Mouse (Mus musculus): Measurements from ENCODE around the gene Chrm3. TPM values are rescaled to one million over a fixed set of nuclear protein-coding genes. Genes with fewer than 3 reads are reported as not detected.
"Not testable (repeated sequence)": the region's sequence is repeated elsewhere in the genome, so short reads cannot be mapped to it uniquely, and the experiment has no call there.

The Chrm3 gene
- polyA plus RNA-seq (2014; fragmentation: Nextera tagmentation; extraction: Ambion mirVana), result 0.65 and 1.3 TPM in 2 replicates

DNA sequence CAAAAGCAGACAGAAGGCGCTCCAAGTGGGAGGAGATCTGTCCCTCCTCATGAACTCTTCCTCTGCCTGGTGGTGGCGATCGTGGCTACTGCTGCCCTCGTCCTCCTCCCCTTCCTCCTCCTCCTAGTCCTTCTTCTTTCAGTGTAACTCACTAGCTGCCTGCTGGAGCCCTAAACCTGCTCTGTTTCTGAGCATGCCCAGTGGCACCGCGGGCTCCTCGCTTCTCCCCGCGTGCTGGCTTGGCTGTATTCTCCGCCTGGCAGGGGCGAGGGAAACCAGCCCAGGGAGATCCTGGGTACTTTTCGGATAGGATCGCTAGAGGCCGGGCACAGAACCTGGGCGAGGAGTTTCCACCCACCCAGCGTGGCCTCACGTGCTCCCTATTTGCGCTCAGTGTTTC lies at the start of gene Chrm3:
Chrm3 (minus strand) TSS at position 71 of the 400 bp plus-strand sequence.
- WGBS, result 1% methylated on average over 18 of the region's 18 CpGs
- Histone ChIP-seq H3K4me1 (ENCODE audit: control insufficient read depth, insufficient read depth, low read length) (peaks cover 6% of the 10 kb centered on the region; the same call in 1 of the 2 replicates), H3K27ac (ENCODE audit: low read depth, low read length) (no peak within 1 kb of the TSS), H3K9ac (ENCODE audit: low read length) (peak within 1 kb of the TSS; percentile 61), H3K9me3 (replicated peaks; ENCODE audit: control insufficient read depth, low read length) (no peaks in the 10 kb centered on the region), H3K4me3 (ENCODE audit: low read depth, low read length) (peak within 1 kb of the TSS; percentile 47), H3K4me2 (ENCODE audit: low read length) (peak within 1 kb of the TSS; percentile 94), H3K36me3 (ENCODE audit: control insufficient read depth, insufficient read depth, low read length) (no peaks in the 10 kb centered on the region), H3K27me3 (replicated peaks; ENCODE audit: control insufficient read depth, insufficient read depth, low read length) (0 out of 2 replicates have a peak, but pooled peaks cover 13% of the 10 kb centered on the region)
- DNase-seq (ENCODE audit: low spot score) (peak; percentile 82), ATAC-seq (peak; percentile 90)

DNA sequence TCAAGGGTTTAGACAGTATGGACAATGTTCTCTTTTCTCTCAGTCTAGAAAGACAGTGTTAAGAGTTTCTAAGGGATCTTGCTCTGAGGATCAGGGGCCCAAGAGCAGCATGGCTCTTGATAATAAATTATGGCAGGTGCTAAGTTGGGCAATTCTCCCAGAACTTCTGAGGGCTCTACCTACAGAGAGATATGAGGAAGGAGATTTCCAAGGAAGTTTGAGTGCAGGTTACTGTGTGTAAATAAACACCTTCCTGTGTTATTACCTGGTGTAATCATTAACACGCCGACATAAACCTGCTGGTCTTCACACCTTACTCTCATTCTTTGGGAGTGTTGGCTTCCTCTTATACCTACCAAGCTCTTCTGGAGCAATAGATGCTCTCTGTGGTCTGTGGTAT lies 33.7 kb upstream of the Chrm3 start:
- WGBS, result 95% methylated on average over 2 of the region's 2 CpGs

DNA sequence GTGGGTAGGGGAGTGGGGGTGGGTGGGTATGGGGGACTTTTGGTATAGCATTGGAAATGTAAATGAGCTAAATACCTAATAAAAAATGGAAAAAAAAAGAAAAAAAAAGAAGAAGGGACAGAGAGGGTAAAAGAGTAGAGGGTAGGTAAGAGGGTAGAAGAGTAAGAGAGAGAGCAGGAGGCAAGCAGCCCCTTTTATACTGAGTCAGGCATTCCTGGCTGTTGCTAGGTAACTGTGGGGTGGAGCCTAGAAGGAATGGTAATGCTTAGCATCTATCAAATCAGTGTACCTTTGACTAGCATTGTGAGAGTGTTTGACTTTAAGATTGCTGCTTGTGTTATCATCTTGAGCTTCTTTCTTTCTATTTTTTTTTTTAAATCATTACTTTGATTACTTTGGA lies 14.8 kb upstream of the Chrm3 start:
- not testable (repeated sequence) for H3K36me3 ChIP-seq (ENCODE audit: control insufficient read depth, insufficient read depth, low read length); H3K9ac ChIP-seq (ENCODE audit: low read length); H3K4me2 ChIP-seq (ENCODE audit: low read length); H3K9me3 ChIP-seq (replicated peaks; ENCODE audit: control insufficient read depth, low read length); DNase-seq (ENCODE audit: low spot score); H3K27ac ChIP-seq (ENCODE audit: low read depth, low read length); ATAC-seq; H3K27me3 ChIP-seq (replicated peaks; ENCODE audit: control insufficient read depth, insufficient read depth, low read length); H3K4me1 ChIP-seq (ENCODE audit: control insufficient read depth, insufficient read depth, low read length); H3K4me3 ChIP-seq (ENCODE audit: low read depth, low read length)

More for the DNA sequence above, 33.7 kb upstream of the Chrm3 start:
- Histone ChIP-seq H3K9me3 (replicated peaks; ENCODE audit: control insufficient read depth, low read length) (no peaks in the 10 kb centered on the region), H3K27me3 (replicated peaks; ENCODE audit: control insufficient read depth, insufficient read depth, low read length) (no peaks in the 10 kb centered on the region), H3K4me3 (ENCODE audit: low read depth, low read length) (no peak overlapping the region), H3K4me2 (ENCODE audit: low read length) (no peak overlapping the region), H3K4me1 (ENCODE audit: control insufficient read depth, insufficient read depth, low read length) (no peaks in the 10 kb centered on the region), H3K36me3 (ENCODE audit: control insufficient read depth, insufficient read depth, low read length) (no peaks in the 10 kb centered on the region), H3K9ac (ENCODE audit: low read length) (no peak overlapping the region), H3K27ac (ENCODE audit: low read depth, low read length) (no peak overlapping the region)
- ATAC-seq (no peak), DNase-seq (ENCODE audit: low spot score) (no peak)

DNA sequence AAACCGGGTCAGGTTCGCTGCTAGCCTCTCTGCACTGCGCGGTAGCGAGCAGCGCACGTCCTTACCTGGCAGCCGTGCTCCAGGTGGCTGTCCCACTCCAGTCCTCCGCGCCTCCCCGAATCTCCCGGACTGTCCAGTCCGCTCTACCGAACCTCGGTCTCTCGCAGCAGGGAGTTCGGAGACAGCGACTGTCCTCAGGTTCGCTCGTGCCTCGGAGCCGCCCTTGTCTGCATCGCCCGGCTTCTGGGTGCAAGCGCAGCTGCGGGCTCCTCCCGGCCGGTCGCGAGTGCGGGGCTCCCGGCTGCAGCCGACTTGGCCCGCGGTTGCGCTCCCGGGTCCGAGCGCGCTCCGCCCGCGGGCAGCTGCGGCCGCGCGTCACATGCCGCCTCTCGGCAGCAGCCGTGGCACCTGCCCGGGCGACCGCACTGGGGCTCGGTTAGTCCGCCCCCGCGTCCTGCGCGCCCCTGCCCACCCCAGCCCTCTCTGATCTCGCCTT lies 400 bp downstream of the Chrm3 start:
- peaks cover 6% of the 10 kb centered on the region; the same call in 1 of the 2 replicates for H3K4me1 ChIP-seq (ENCODE audit: control insufficient read depth, insufficient read depth, low read length)
- no peaks in the 10 kb centered on the region for H3K36me3 ChIP-seq (ENCODE audit: control insufficient read depth, insufficient read depth, low read length)
- H3K4me2 ChIP-seq (ENCODE audit: low read length), result peak overlapping the region; percentile 94
- DNase-seq (ENCODE audit: low spot score) (peak; percentile 33), ATAC-seq (peak; percentile 76)
- WGBS, result under 1% methylated on average over 58 of the region's 60 CpGs
- H3K9me3 ChIP-seq (replicated peaks; ENCODE audit: control insufficient read depth, low read length), result no peaks in the 10 kb centered on the region
- H3K9ac ChIP-seq (ENCODE audit: low read length), result peak overlapping the region; percentile 61
- peak overlapping the region; percentile 47 for H3K4me3 ChIP-seq (ENCODE audit: low read depth, low read length)
- H3K27ac ChIP-seq (ENCODE audit: low read depth, low read length), result no peak overlapping the region
- 0 out of 2 replicates have a peak, but pooled peaks cover 13% of the 10 kb centered on the region for H3K27me3 ChIP-seq (replicated peaks; ENCODE audit: control insufficient read depth, insufficient read depth, low read length)

DNA sequence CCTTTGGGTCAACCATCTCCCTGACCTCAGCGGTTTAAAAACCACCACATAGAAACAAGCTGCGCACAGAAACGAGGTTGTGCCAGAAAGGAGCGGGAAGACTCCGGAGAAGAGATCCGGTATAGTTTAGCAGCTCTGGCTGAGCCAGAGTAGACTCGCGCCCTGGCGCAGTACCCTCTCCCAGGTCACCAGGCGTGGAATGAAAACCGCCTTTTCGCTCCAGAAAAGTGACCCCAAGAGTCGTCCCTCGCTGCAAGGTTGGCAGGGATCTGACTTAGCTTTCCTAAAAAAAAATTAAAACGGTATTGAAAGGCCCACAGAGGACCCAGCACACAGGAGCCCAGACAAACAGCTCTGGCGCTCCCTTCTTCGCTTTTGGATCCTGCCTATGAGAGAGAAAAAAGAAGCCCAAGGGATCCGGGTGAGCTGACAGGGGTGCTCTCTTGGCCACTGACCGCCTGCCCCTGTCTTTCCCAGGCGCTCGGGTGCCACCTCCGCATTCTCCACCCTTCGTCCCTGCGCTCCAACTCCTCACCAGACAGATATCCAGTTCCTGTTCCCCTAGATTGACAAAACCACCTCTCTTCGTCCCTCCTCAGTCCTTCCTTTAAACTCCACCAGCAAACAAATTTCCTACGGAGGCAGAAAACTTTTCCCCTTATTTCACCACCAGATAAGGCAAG lies 990 bp downstream of the Chrm3 start:
- peak overlapping the region; percentile 61 for H3K9ac ChIP-seq (ENCODE audit: low read length)
- H3K4me2 ChIP-seq (ENCODE audit: low read length), result peak overlapping the region; percentile 94
- no peaks in the 10 kb centered on the region for H3K36me3 ChIP-seq (ENCODE audit: control insufficient read depth, insufficient read depth, low read length)
- H3K27me3 ChIP-seq (replicated peaks; ENCODE audit: control insufficient read depth, insufficient read depth, low read length), result 0 out of 2 replicates have a peak, but pooled peaks cover 13% of the 10 kb centered on the region
- H3K4me1 ChIP-seq (ENCODE audit: control insufficient read depth, insufficient read depth, low read length), result peaks cover 6% of the 10 kb centered on the region; the same call in 1 of the 2 replicates
- H3K27ac ChIP-seq (ENCODE audit: low read depth, low read length), result no peak overlapping the region
- peak overlapping the region; percentile 47 for H3K4me3 ChIP-seq (ENCODE audit: low read depth, low read length)
- ATAC-seq, result peak; percentile 19; the same call in 1 of the 2 replicates
- whole genome bisulfite sequencing, result 2% methylated on average over 26 of the region's 26 CpGs
- DNase-seq (ENCODE audit: low spot score), result peak; percentile 10
- H3K9me3 ChIP-seq (replicated peaks; ENCODE audit: control insufficient read depth, low read length), result no peaks in the 10 kb centered on the region

DNA sequence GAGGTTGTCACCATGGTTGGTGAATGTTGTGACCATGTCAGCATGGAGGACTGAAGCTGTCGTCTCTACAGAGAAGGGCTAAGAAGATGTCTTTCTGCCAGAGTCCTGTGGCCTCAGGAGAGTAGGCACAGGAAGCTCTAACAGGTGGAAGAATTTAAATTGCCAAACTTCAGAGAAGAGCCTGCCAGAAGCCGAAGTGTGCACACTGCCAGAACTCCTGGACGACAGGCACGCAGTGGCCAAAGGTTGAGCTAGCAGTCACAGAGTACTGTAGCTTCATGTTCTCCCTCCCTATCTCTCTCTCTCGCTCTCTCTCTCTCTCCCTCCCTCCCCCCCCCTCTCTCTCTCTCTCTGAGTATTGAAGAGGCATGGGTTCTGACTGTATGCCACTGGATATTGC lies 4.9 kb downstream of the Chrm3 start:
- DNase-seq (ENCODE audit: low spot score) (no peak), ATAC-seq (no peak)
- no peaks in the 10 kb centered on the region for H3K36me3 ChIP-seq (ENCODE audit: control insufficient read depth, insufficient read depth, low read length)
- H3K4me2 ChIP-seq (ENCODE audit: low read length), result no peak overlapping the region
- WGBS, result 86% methylated on average over 5 of the region's 5 CpGs
- no peak overlapping the region for H3K9ac ChIP-seq (ENCODE audit: low read length)
- H3K27me3 ChIP-seq (replicated peaks; ENCODE audit: control insufficient read depth, insufficient read depth, low read length), result 0 out of 2 replicates have a peak, but pooled peaks cover 9% of the 10 kb centered on the region
- no peak overlapping the region for H3K4me3 ChIP-seq (ENCODE audit: low read depth, low read length)
- no peak overlapping the region for H3K27ac ChIP-seq (ENCODE audit: low read depth, low read length)
- H3K9me3 ChIP-seq (replicated peaks; ENCODE audit: control insufficient read depth, low read length), result no peaks in the 10 kb centered on the region
- peaks cover 2% of the 10 kb centered on the region; the same call in 1 of the 2 replicates for H3K4me1 ChIP-seq (ENCODE audit: control insufficient read depth, insufficient read depth, low read length)

DNA sequence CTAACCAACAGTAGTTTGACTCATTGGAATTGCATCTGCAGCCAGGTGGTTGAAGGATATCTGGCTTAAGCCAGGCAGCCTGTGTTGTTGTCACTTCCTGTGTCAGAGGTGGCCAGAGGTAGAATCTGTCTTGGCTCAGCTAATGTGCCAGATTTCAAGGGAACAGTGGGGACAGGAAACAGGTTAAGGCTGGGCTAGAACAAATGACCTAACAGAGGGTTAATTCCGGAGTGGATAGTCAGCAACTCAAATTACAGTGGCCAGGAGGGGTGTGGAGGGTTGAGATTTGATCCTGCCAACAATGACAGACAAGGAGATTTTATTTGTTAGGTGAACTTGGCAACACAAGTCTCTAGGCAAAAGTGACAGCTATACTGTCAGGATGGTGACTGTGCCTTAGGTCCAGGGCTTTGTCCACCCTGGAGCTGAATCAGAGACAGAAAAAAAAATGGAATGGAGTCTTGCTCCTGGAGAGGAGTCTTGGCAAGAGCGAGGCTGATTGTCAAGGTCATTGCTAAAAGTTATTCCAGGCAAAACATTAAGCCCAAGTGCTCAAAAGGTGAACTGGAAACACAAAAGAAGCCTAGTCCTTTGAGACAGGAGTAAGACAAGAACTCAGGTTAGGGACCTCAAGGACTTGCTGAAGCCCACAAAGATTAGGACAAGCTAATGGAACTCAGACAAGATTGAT lies 5.6 kb downstream of the Chrm3 start:
- Histone ChIP-seq H3K36me3 (ENCODE audit: control insufficient read depth, insufficient read depth, low read length) (no peaks in the 10 kb centered on the region), H3K27ac (ENCODE audit: low read depth, low read length) (no peak overlapping the region), H3K9me3 (replicated peaks; ENCODE audit: control insufficient read depth, low read length) (no peaks in the 10 kb centered on the region), H3K27me3 (replicated peaks; ENCODE audit: control insufficient read depth, insufficient read depth, low read length) (0 out of 2 replicates have a peak, but pooled peaks cover 7% of the 10 kb centered on the region), H3K4me1 (ENCODE audit: control insufficient read depth, insufficient read depth, low read length) (peaks cover 2% of the 10 kb centered on the region; the same call in 1 of the 2 replicates), H3K4me2 (ENCODE audit: low read length) (no peak overlapping the region), H3K9ac (ENCODE audit: low read length) (no peak overlapping the region), H3K4me3 (ENCODE audit: low read depth, low read length) (no peak overlapping the region)
- ATAC-seq (no peak), DNase-seq (ENCODE audit: low spot score) (no peak)
- WGBS, result 75% methylated on average over 2 of the region's 2 CpGs

DNA sequence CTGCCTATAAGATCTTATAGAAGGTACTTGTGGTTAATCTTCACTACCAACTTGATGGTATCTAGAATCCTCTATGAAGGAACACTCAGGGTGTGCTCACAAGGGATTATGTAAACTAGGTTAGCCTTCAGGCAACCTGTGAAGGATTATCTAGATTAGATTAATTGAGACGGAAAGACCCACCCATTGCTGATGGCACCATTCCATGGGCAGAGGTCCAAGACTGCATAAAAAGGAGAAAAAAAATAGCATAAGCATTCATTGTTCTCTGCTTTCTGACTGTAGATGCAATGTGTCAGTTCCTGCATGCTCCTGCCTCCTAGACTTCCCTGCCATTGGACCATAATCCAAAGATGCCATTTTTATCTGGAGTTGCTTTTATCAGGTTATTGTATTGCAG lies 8.5 kb downstream of the Chrm3 start:
- H3K36me3 ChIP-seq (ENCODE audit: control insufficient read depth, insufficient read depth, low read length), result no peaks in the 10 kb centered on the region
- H3K9me3 ChIP-seq (replicated peaks; ENCODE audit: control insufficient read depth, low read length), result no peaks in the 10 kb centered on the region
- no peaks in the 10 kb centered on the region for H3K4me1 ChIP-seq (ENCODE audit: control insufficient read depth, insufficient read depth, low read length)
- no peak for ATAC-seq
- no peak overlapping the region for H3K4me3 ChIP-seq (ENCODE audit: low read depth, low read length)
- H3K9ac ChIP-seq (ENCODE audit: low read length), result no peak overlapping the region
- no peak for DNase-seq (ENCODE audit: low spot score)
- no peak overlapping the region for H3K27ac ChIP-seq (ENCODE audit: low read depth, low read length)
- H3K27me3 ChIP-seq (replicated peaks; ENCODE audit: control insufficient read depth, insufficient read depth, low read length), result no peaks in the 10 kb centered on the region
- H3K4me2 ChIP-seq (ENCODE audit: low read length), result no peak overlapping the region
- WGBS, result 55% methylated on average over 1 of the region's 1 CpGs

Data from forebrain, embryonic 14.5 days (tissue).